Mouse (Mus musculus) thymus, adult 2 months (tissue): ENCODE measurements around the gene Lrrc42.

Experiments
- CTCF ChIP-seq: fragments of 200-500 bp; IDR thresholded peaks from 2 replicates; pipeline ENCODE4 v1.5.1; 2012; ENCODE audit warnings: mild to moderate bottlenecking, control low read depth, low read length, moderate library complexity, borderline replicate concordance; ENCODE audit not compliant: control insufficient read depth, poor library complexity, insufficient read depth; ENCODE audit errors: extremely low read depth
- POLR2A ChIP-seq: fragments of 200-500 bp; IDR thresholded peaks from 2 replicates; pipeline ENCODE4 v1.6.1; 2012; ENCODE audit warnings: mild to moderate bottlenecking, low read length, control low read depth, moderate library complexity; ENCODE audit not compliant: control insufficient read depth, poor library complexity, insufficient read depth; ENCODE audit errors: extremely low read depth

- no peak for TF ChIP-seq CTCF
- TF ChIP-seq POLR2A: no peak
Measured at GRCm38 (mm10) chr4:107287517-107287916, 34.2 kb upstream of the Lrrc42 start.
